Mouse (Mus musculus) midbrain, embryonic 10.5 days (tissue): ENCODE measurements around the gene Hhat. TPM values are rescaled to one million over a fixed set of nuclear protein-coding genes. Genes with fewer than 3 reads are reported as not detected.
A peak's percentile ranks its signal among the peaks of the same experiment; 100 is the strongest.

Experiments used
- DNase-seq: peaks from one replicate; pipeline ENCODE4 v3.0.0-alpha.2; 2017; ENCODE audit warnings: low spot score
- H3K27ac ChIP-seq: fragments of 300-500 bp; sonication (generic); replicated peaks from 2 replicates; pipeline ENCODE4 v1.5.1; 2016; ENCODE audit warnings: mild to moderate bottlenecking
- H3K27me3 ChIP-seq: fragments of 300-500 bp; sonication (generic); 2 replicates; pipeline ENCODE4 v1.6.1; 2016; ENCODE audit warnings: low read depth, mild to moderate bottlenecking; ENCODE audit not compliant: poor library complexity, severe bottlenecking
- H3K36me3 ChIP-seq: fragments of 300-500 bp; sonication (generic); 2 replicates; pipeline ENCODE4 v1.6.1; 2016; ENCODE audit warnings: mild to moderate bottlenecking, moderate library complexity
- H3K4me1 ChIP-seq: fragments of 300-500 bp; sonication (generic); 2 replicates; pipeline ENCODE4 v1.6.1; 2016
- H3K4me3 ChIP-seq: fragments of 300-500 bp; sonication (generic); 2 replicates; pipeline ENCODE4 v1.5.1; 2016; ENCODE audit warnings: mild to moderate bottlenecking, moderate library complexity
- H3K9me3 ChIP-seq: fragments of 300-500 bp; sonication (generic); replicated peaks from 2 replicates; pipeline ENCODE4 v1.6.1; 2016; ENCODE audit warnings: mild to moderate bottlenecking
- whole genome bisulfite sequencing: fragments of 180-500 bp; shearing (Covaris S2); methylation state at CpG from one replicate; pipeline ENCODE4 v1.1.7; 2016; 5-methylcytosine and 5-hydroxymethylcytosine counted together
- polyA plus RNA-seq: library from polyadenylated mRNA; unstranded; fragments of >200 nt; fragmentation: Nextera tagmentation; extraction: Ambion mirVana; gene quantifications from 2 replicates; pipeline ENCODE4 v1.2.1, GENCODE M21; 2016

Gene Hhat
- polyA plus RNA-seq, 1 experiment from 2014 or later: 8.2 TPM

DNA sequence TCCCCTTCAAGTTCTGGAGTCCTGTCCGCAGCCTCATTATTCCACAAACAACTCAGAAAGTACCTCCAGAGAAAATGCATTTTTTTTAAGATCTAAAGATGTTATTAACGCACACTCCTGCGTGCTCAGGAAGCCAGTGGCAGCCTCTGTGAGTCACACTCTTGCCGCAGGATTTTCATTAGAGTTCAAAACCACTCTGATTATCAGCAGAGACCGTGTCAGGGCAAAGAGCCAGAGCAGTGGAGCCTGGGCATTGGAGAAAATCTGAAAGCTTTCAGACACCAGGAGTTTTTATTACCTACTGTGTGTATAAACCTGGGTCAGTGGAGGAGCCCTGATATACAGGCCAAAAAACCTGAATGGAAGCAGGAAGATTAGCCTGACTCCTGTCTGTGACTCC, 292.8 kb downstream of the Hhat start:
- DNase-seq: no peak
- Histone ChIP-seq H3K27me3 (no peaks in the 10 kb centered on the region), H3K4me1 (no peaks in the 10 kb centered on the region), H3K36me3 (no peaks in the 10 kb centered on the region), H3K27ac (no peak overlapping the region), H3K9me3 (no peaks in the 10 kb centered on the region), H3K4me3 (no peak overlapping the region)
- WGBS: 90% methylated on average over 5 of the region's 5 CpGs

DNA sequence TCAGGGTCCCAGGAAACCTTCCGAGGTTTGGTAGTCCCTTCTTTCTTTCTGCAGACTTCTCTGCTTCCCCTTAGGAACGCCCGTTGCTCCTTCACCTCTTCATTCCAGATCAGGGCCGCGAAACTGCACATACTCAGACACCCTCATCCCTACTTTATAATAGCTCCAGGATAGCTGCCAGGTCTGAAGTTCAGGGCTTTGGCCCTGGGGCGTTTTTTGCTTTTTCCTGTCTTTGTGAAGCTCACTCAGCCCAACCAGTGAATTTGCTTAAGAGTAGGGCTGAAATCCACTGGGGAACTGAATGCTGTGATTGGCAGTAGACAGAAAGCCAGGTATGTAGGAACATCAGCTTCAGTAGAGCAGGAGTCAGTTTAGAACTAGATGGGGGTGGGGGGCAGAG, 293.5 kb downstream of the Hhat start:
- Histone ChIP-seq H3K27me3 (no peaks in the 10 kb centered on the region), H3K27ac (no peak overlapping the region), H3K4me1 (no peaks in the 10 kb centered on the region), H3K36me3 (no peaks in the 10 kb centered on the region), H3K4me3 (no peak overlapping the region), H3K9me3 (no peaks in the 10 kb centered on the region)
- no peak for DNase-seq
- WGBS: 87% methylated on average over 6 of the region's 6 CpGs

DNA sequence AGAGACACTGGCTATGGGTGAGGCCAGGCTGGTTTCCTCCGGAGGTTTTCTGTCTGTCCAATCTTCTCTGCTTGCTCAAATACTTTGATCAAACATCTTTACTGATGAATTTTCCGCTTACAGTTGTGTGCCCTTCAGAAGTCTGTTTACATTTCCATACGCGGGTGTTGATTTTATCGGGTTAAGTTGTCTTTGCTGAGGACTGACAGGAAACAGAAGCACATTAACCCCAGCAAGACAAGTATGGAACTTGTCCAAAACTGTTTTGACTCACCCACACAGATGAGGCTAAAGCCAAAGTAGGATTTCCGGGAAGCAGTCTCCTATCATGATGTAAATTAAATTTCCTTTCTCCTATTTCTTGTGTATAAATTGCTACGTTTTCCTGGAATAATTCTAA, 294.3 kb downstream of the Hhat start:
- no peak overlapping the region for H3K27ac ChIP-seq
- H3K4me3 ChIP-seq: no peak overlapping the region
- H3K27me3 ChIP-seq: no peaks in the 10 kb centered on the region
- no peaks in the 10 kb centered on the region for H3K4me1 ChIP-seq
- no peaks in the 10 kb centered on the region for H3K9me3 ChIP-seq
- WGBS: 85% methylated on average over 7 of the region's 7 CpGs
- H3K36me3 ChIP-seq: no peaks in the 10 kb centered on the region
- no peak for DNase-seq

DNA sequence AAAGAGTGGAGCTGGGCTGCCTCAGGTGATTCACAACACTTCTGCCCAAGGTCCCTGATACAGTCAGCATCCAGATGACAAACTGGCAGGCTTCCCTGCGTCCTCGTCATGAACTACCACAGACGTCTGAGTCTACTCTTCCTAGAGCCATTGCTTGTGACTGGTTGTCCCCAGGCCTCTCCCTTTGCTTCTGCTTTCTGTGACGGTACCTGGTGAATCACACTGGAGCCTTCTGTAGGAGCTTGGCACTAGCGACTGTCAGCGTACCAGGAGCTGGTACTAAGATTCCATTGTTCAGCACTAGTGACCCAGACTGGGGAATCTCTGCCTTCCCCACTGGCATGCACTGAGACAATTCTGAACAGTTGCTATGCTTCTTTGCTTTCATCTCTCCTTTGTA, 297.9 kb downstream of the Hhat start:
- no peaks in the 10 kb centered on the region for H3K27me3 ChIP-seq
- no peak overlapping the region for H3K4me3 ChIP-seq
- no peaks in the 10 kb centered on the region for H3K9me3 ChIP-seq
- no peak overlapping the region for H3K27ac ChIP-seq
- 90% methylated on average over 6 of the region's 6 CpGs for WGBS
- DNase-seq: no peak
- no peaks in the 10 kb centered on the region for H3K4me1 ChIP-seq
- H3K36me3 ChIP-seq: no peaks in the 10 kb centered on the region

DNA sequence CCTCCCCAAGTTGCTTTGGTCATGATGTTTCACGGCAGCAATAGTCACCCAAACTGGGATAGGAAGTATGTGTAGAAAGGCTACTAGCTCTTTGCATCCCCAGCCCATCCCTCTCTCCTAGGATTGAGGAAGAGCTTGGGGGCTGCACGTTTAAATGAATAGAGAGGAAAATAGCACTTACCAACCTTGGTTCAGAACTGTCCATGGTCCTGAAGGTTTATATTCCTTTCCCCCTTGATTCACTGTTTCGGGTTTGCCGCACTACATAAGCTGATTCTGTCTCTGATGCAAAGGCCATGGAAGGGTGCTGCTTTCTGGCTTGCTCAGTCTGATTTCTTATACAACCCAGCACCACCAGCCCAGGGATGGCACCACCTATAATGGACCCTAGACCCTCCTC, 298.7 kb downstream of the Hhat start:
- no peaks in the 10 kb centered on the region for H3K27me3 ChIP-seq
- H3K4me3 ChIP-seq: no peak overlapping the region
- no peaks in the 10 kb centered on the region for H3K4me1 ChIP-seq
- H3K27ac ChIP-seq: no peak overlapping the region
- WGBS: 63% methylated on average over 4 of the region's 4 CpGs
- no peak for DNase-seq
- no peaks in the 10 kb centered on the region for H3K36me3 ChIP-seq
- H3K9me3 ChIP-seq: no peaks in the 10 kb centered on the region

DNA sequence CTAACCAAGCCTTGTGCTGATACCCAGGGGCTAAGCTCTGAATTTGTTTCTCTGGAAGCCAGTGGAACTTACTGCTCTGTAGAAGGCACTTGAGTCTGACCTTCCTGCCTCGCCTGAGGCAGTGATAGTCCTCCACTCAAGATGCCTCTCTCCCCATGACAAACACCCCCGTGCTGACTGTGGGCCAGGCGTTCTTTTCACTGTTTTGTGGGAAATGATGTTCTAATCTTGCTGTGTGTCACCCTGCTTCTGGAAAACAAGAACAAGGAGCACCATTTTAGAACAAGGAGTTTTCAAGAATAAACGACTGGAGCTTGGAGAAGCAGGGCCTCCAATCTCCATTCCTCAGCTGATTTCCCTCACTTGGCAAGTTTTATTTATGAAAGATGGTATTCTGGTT, 307.3 kb downstream of the Hhat start:
- WGBS: 86% methylated on average over 4 of the region's 4 CpGs
- no peak for DNase-seq
- no peaks in the 10 kb centered on the region for H3K27me3 ChIP-seq
- no peak overlapping the region for H3K27ac ChIP-seq
- no peak overlapping the region for H3K4me3 ChIP-seq
- H3K9me3 ChIP-seq: no peaks in the 10 kb centered on the region
- H3K4me1 ChIP-seq: no peaks in the 10 kb centered on the region
- H3K36me3 ChIP-seq: no peaks in the 10 kb centered on the region

DNA sequence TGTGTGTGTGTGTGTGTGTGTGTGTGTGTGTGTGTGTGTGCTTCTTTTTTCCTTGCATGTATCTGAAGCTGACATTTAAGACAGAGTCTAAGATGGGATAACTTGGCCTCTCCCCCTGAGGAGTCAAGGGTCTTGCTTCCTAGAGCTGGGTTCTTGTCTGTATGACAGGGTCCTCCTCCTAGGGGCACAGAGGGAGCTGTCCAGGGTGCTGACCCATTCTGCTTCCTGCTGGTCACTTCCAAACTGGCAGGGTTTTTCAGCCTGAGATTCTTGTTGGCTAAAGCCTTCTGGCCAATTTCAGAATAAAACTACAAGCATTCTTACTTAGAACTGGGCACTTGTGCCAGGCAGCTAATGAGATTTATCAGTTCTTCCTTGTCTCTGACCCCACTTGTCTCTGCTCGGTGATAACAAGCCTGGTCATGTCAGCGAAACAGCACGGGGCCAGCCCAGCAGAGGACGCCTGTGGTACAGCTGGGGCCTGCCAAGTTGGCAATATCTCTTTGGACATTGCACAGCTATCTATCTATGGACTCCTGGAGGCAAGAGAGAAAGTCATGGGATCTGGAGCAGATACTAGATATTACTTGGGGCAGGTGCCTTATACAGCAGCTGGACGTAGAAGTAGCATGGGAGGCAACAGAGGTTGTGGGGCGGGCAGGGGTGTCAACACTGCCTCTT, 313.4 kb downstream of the Hhat start:
- 86% methylated on average over 6 of the region's 6 CpGs for WGBS
- no peaks in the 10 kb centered on the region for H3K9me3 ChIP-seq
- no peaks in the 10 kb centered on the region for H3K36me3 ChIP-seq
- no peaks in the 10 kb centered on the region for H3K27me3 ChIP-seq
- H3K27ac ChIP-seq: no peak overlapping the region
- H3K4me3 ChIP-seq: no peak overlapping the region
- DNase-seq: peak; percentile 59
- peaks cover 14% of the 10 kb centered on the region for H3K4me1 ChIP-seq

DNA sequence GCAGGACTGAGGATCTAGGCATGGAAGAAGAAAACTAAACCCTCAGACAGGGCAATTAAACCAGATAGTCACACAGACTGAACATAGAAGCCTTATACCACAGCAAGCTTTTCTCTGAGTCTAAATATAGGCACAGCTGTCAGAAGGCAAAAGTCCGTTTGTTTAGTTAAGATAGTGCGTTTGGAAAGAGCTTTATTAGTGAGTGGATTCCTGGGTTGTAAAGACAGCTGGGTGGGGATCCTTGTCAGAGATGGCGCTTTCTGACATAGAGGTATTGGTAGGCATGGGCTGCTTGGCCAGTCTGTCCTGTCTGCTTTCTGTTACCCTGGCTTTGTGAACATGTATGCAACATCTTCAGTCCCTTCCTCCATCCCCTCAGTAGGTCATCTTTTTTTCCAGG, 314.0 kb downstream of the Hhat start:
- Histone ChIP-seq H3K27me3 (no peaks in the 10 kb centered on the region), H3K36me3 (no peaks in the 10 kb centered on the region), H3K4me3 (no peak overlapping the region), H3K9me3 (no peaks in the 10 kb centered on the region), H3K4me1 (peaks cover 14% of the 10 kb centered on the region), H3K27ac (no peak overlapping the region)
- DNase-seq: no peak
- 74% methylated on average over 3 of the region's 3 CpGs for WGBS

DNA sequence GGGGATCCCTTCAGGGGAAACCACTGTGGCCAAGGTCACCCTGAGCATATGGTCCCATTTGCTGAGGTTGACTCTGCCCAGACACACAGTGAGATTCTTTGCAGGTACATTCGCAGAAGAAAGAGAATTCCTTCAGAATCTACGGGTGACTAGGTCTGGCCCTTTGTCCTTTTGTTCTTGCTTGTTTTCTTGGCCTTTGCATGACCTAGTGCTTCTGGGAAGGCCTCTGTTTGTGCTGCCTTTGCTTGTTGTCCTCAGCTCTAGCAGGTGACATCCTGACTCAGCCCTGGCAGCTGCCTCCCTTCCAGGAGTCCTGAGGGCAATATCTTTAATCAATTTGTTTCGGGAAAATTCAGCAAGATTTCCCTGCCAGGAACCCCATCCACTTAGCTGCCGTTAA, 316.0 kb downstream of the Hhat start:
- peaks cover 14% of the 10 kb centered on the region for H3K4me1 ChIP-seq

DNA sequence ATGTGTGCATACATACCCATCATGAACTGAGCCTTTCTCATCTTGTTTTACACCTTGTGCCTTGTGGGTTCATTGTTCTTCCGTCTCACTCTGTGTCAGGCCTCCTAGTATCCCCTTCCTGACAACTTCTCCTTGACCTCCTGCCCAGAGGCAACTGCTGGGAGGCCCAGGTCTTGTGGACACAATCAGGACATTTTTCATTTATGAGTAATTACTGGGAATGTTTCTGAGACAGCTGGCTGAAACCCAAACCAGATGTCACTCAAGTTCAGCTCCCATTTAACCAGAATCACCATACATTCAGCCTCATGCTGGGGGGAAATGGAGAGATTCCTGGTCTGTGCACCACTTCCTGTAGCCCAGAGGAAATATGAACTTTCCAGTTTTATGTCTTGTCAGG, 316.5 kb downstream of the Hhat start:
- Histone ChIP-seq H3K27ac (no peak overlapping the region), H3K4me1 (peaks cover 14% of the 10 kb centered on the region), H3K9me3 (no peaks in the 10 kb centered on the region), H3K4me3 (no peak overlapping the region), H3K36me3 (no peaks in the 10 kb centered on the region), H3K27me3 (no peaks in the 10 kb centered on the region)
- 70% methylated on average over 1 of the region's 1 CpGs for WGBS
- no peak for DNase-seq

More for the DNA sequence above, 316.0 kb downstream of the Hhat start:
- Histone ChIP-seq H3K27ac (no peak overlapping the region), H3K27me3 (no peaks in the 10 kb centered on the region), H3K36me3 (no peaks in the 10 kb centered on the region), H3K9me3 (no peaks in the 10 kb centered on the region), H3K4me3 (no peak overlapping the region)
- no peak for DNase-seq
- 68% methylated on average over 4 of the region's 4 CpGs for WGBS

DNA sequence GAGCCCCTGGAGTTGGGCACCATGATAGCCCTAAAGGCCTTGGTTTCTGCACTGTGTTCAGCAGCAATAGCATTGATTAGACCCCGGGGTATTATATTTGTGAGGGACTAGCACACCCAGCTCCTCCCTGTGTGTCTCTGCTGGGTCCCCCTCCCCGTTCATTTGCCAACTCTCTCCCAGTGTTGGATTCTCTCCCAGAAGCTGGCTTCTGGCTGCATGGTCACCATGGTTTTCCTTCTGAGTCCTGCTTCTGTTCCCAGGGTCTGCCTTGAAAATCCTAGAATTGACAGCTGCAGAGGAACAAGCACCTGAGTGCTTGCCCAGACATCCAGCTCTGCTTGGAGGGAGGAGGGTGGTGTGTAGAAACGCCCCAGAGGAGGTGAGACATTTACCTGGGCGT, 319.3 kb downstream of the Hhat start:
- Histone ChIP-seq H3K27ac (no peak overlapping the region), H3K9me3 (no peaks in the 10 kb centered on the region), H3K4me3 (no peak overlapping the region), H3K4me1 (peaks cover 10% of the 10 kb centered on the region; the same call in 1 of the 2 replicates), H3K36me3 (no peaks in the 10 kb centered on the region), H3K27me3 (no peaks in the 10 kb centered on the region)
- no peak for DNase-seq
- 80% methylated on average over 4 of the region's 4 CpGs for WGBS

DNA sequence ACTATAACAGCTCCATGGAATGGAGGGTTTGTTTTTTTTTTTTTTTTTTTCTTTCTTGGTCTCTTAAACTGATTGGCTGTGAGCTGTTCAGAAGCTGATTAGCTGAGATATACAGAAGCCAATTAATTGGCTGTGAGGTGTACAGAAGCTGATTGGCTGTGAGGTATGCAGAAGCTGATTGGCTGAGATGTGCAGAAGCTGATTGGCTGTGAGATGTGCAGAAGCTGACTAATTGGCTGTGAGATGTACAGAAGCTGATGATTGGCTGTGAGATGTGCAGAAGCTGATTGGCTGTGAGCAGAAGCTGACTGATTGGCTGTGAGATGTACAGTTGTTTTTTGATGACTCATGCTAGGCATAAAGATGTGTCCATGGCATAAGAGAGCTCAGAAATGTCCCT, 320.6 kb downstream of the Hhat start:
- Histone ChIP-seq H3K4me3 (no peak overlapping the region), H3K9me3 (no peaks in the 10 kb centered on the region), H3K27ac (no peak overlapping the region), H3K4me1 (peaks cover 10% of the 10 kb centered on the region; the same call in 1 of the 2 replicates), H3K27me3 (no peaks in the 10 kb centered on the region), H3K36me3 (no peaks in the 10 kb centered on the region)
- no peak for DNase-seq

DNA sequence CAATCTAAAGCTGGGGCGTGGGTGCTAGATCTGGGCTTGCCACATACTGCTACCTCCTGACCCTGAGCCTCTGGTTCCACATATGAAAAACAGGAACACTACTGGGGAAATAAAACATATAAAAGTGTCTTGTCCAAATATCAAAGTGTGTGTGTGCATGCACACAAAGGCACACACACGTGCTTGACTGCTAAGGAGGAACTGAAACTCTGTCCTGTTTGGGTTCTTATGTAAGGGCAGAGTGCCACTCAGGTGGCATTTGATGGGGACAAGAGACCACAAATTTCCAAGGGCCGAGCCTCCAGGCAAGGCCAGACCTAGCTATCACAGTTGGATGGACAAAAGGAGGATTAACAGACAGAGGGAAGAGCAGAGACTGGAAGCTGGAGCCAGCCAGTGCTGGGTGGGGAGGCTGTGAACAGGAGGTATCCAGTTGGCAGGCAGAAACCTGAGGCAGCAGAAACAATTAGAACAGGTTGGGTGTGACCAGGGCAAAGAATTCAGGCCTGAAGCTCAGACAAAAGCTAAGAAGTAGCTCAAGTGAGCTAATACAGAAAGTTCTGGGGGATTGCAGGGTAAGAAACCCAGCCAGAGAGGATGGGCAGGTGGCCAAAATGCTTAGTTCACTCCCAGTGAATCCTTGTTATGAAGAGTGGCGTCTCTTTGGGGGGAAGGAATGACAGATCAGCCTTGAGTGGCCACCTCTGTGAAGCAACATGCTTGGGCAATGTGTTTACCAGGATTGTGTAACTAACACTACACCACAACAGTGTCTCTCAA, 321.3 kb downstream of the Hhat start:
- H3K9me3 ChIP-seq: no peaks in the 10 kb centered on the region
- WGBS: 69% methylated on average over 4 of the region's 4 CpGs
- H3K4me1 ChIP-seq: peaks cover 8% of the 10 kb centered on the region
- DNase-seq: no peak
- no peak overlapping the region for H3K4me3 ChIP-seq
- H3K36me3 ChIP-seq: no peaks in the 10 kb centered on the region
- no peaks in the 10 kb centered on the region for H3K27me3 ChIP-seq
- no peak overlapping the region for H3K27ac ChIP-seq
